Mouse (Mus musculus) neural tube, embryonic 13.5 days (tissue): Measurements from ENCODE around the gene Fbxo31. TPM values are rescaled to one million over a fixed set of nuclear protein-coding genes. Genes with fewer than 3 reads are reported as not detected.
"Not testable (repeated sequence)": the region's sequence is repeated elsewhere in the genome, so short reads cannot be mapped to it uniquely, and the experiment has no call there.

Experiments
- ATAC-seq: fragments of 200-750 bp; cut with Nextera tagmentation; 2 replicates; pipeline ENCODE4 v1.8.0; 2017; ENCODE audit warnings: low read depth, mild to moderate bottlenecking, moderate TSS enrichment, moderate library complexity
- H3K27ac ChIP-seq: fragments of 300-500 bp; sonication (generic); replicated peaks from 2 replicates; pipeline ENCODE4 v1.5.1; 2015; ENCODE audit warnings: moderate library complexity, mild to moderate bottlenecking, inconsistent platforms
- H3K27me3 ChIP-seq: fragments of 300-500 bp; sonication (generic); 2 replicates; pipeline ENCODE4 v1.6.1; 2015; ENCODE audit warnings: mild to moderate bottlenecking, inconsistent platforms
- H3K36me3 ChIP-seq: fragments of 300-500 bp; sonication (generic); 2 replicates; pipeline ENCODE4 v1.6.1; 2015; ENCODE audit warnings: mild to moderate bottlenecking, inconsistent platforms
- H3K4me1 ChIP-seq: fragments of 300-500 bp; sonication (generic); replicated peaks from 2 replicates; pipeline ENCODE4 v1.6.1; 2015; ENCODE audit warnings: inconsistent platforms
- H3K4me2 ChIP-seq: fragments of 300-500 bp; sonication (generic); 2 replicates; pipeline ENCODE4 v1.6.1; 2015; ENCODE audit warnings: inconsistent platforms, mild to moderate bottlenecking, moderate library complexity
- H3K4me3 ChIP-seq: fragments of 300-500 bp; sonication (generic); 2 replicates; pipeline ENCODE4 v1.5.1; 2015; ENCODE audit warnings: mild to moderate bottlenecking, inconsistent platforms
- H3K9ac ChIP-seq: fragments of 300-500 bp; sonication (generic); 2 replicates; pipeline ENCODE4 v1.6.1; 2015; ENCODE audit warnings: moderate library complexity, mild to moderate bottlenecking, inconsistent platforms
- H3K9me3 ChIP-seq: fragments of 300-500 bp; sonication (generic); 2 replicates; pipeline ENCODE4 v1.6.1; 2016; ENCODE audit warnings: inconsistent platforms
- WGBS: fragments of 180-500 bp; shearing (Covaris S2); methylation state at CpG from one replicate; pipeline ENCODE4 v1.1.7; 2015; 5-methylcytosine and 5-hydroxymethylcytosine counted together
- polyA plus RNA-seq: library from polyadenylated mRNA; unstranded; fragments of >200 nt; fragmentation: Nextera tagmentation; extraction: Ambion mirVana; gene quantifications from 2 replicates; pipeline ENCODE4 v1.2.1, GENCODE M21; 2015

Gene Fbxo31
- polyA plus RNA-seq, 1 experiment from 2014 or later, result 32.0 TPM

DNA sequence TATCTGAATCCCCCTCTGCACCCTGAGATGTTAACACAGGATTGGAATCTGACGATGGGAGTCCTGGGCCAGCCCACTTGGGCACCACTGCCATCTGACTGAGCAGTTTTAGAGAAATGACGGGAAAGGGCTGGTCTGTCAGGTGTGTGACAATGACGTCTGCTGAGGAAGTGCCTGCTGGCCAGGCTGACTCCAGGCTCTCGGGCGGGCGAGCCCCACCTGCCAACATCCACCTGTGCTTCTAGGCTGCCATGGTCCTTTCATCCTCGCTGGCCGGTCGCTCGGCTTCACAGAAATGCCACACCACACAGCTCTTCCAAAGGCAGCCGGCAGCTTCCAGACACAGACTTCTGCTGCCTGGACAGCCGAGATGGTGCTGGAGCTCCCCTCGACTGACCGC lies 21.2 kb upstream of the Fbxo31 start:
- Histone ChIP-seq H3K27ac (no peak overlapping the region), H3K36me3 (peaks cover 90% of the 10 kb centered on the region), H3K4me1 (no peaks in the 10 kb centered on the region), H3K27me3 (no peaks in the 10 kb centered on the region), H3K9me3 (no peaks in the 10 kb centered on the region), H3K4me3 (no peak overlapping the region), H3K4me2 (no peak overlapping the region), H3K9ac (no peak overlapping the region)
- 91% methylated on average over 14 of the region's 14 CpGs for WGBS
- no peak for ATAC-seq

DNA sequence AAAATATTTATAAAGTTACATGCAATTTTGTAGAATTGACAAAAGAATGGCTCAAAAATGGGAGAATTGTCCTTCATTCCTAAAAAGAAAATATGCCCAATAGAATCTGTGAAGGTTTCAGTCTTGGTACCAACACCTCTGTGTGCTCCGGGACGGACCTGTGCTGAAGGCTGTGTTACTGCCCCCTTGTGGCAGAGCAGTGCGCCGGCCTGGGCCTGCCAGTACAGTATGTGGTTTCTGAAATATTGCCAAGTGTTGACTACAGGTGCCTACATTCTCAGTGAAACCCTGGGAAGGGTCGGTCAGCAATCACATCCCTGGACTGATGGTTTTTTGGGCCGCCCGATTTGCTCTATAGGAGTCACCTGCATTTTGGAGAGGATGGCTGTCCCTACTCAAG lies 20.3 kb upstream of the Fbxo31 start:
- peaks cover 90% of the 10 kb centered on the region for H3K36me3 ChIP-seq
- no peaks in the 10 kb centered on the region for H3K4me1 ChIP-seq
- no peaks in the 10 kb centered on the region for H3K27me3 ChIP-seq
- no peak overlapping the region for H3K4me3 ChIP-seq
- H3K27ac ChIP-seq, result no peak overlapping the region
- peak; percentile 77 for ATAC-seq
- no peaks in the 10 kb centered on the region for H3K9me3 ChIP-seq
- no peak overlapping the region for H3K9ac ChIP-seq
- no peak overlapping the region for H3K4me2 ChIP-seq
- 35% methylated on average over 7 of the region's 7 CpGs for WGBS

DNA sequence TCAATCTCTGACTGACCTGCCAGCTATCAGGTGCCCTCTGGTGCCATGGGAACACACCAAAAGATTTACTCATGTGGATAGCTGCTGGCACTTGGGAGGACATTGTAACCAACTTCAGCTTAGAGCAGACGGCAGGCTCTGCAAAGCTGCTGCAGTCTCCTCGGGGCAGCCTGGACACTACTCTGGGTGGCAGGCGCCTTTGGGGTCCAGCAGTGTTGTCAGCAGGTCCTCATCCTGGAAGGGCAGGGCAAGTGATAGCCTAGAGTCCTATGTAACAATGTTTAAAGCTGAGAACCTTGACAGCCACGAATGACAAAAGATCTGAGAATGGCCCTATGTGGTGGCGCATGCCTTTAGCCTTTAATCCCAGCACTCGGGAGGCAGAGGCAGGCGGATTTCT lies 19.6 kb upstream of the Fbxo31 start:
- H3K4me3 ChIP-seq, result no peak overlapping the region
- H3K9me3 ChIP-seq, result no peaks in the 10 kb centered on the region
- 0 out of 2 replicates have a peak, but pooled peaks cover 5% of the 10 kb centered on the region for H3K4me1 ChIP-seq
- no peak overlapping the region for H3K4me2 ChIP-seq
- whole genome bisulfite sequencing, result 96% methylated on average over 7 of the region's 7 CpGs
- no peaks in the 10 kb centered on the region for H3K27me3 ChIP-seq
- no peak for ATAC-seq
- H3K27ac ChIP-seq, result no peak overlapping the region
- peaks cover 90% of the 10 kb centered on the region for H3K36me3 ChIP-seq
- no peak overlapping the region for H3K9ac ChIP-seq

DNA sequence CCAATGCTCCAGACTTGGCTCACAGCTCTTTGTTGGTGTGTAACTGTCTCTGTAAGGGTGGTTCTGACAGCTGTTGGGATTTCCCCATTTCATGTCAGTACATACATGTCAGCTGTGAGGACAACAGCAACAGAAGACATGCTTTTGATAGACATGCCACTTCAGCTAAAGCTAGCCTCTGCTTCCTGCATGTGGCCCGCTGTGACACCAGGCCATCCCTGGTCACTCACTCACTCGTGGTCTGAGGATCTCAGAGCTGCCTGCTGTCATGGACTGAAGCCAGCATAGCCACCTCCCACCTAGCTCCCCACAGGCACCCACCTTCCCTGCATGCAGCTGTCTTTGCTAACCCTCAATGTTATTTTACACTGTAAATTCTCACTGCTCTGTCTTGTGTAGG lies 18.9 kb upstream of the Fbxo31 start:
- not testable (repeated sequence) for H3K27me3 ChIP-seq, H3K9me3 ChIP-seq, ATAC-seq, H3K27ac ChIP-seq, H3K4me3 ChIP-seq, H3K9ac ChIP-seq, H3K4me2 ChIP-seq
- H3K4me1 ChIP-seq, result peaks cover 12% of the 10 kb centered on the region
- WGBS, result 77% methylated on average over 2 of the region's 2 CpGs
- peaks cover 84% of the 10 kb centered on the region for H3K36me3 ChIP-seq

DNA sequence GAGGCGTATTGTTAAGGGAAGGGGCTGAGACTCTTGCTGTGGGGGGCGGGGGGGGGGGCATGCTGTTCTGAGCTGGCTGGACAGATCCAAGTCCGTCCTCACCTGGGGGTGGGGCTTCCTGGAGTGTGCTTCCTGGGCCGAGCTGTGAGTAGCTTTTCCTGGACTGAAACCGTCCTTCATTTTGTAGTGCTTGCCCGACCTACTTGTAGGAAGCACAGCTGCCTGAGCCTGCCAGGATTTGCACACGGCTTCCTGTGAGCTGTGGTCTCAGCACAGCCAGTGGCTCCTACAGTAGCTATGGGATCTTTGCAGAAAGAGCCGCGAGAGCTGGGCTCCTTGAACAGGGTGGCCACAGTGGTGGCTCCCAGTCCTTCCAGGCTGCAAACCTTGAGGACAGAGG lies 15.4 kb upstream of the Fbxo31 start:
- Histone ChIP-seq H3K4me1 (peaks cover 34% of the 10 kb centered on the region), H3K4me2 (no peak overlapping the region), H3K36me3 (peaks cover 50% of the 10 kb centered on the region), H3K27me3 (no peaks in the 10 kb centered on the region), H3K4me3 (no peak overlapping the region), H3K9ac (no peak overlapping the region), H3K27ac (no peak overlapping the region), H3K9me3 (no peaks in the 10 kb centered on the region)
- 84% methylated on average over 9 of the region's 9 CpGs for WGBS
- ATAC-seq, result no peak

DNA sequence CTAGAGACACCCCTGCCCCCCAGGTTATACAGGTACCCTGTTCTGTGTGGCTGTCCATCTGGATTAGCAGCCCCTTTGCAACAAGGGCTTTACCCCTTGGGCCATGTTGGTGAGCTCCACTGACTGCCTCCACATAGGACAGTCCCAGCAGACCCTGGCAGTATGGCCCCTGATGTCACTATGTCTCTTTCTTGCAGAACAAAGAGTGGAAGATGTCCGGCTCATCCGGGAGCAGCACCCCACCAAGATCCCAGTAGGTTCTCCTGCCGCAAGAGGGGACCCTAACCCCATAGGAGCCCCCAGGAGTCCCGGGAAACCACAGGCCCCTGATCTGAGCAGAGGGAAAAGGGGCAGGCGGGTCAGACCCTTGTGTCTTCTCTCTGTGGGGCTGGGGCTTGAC lies 14.7 kb upstream of the Fbxo31 start:
- ATAC-seq, result no peak
- WGBS, result 92% methylated on average over 5 of the region's 5 CpGs

DNA sequence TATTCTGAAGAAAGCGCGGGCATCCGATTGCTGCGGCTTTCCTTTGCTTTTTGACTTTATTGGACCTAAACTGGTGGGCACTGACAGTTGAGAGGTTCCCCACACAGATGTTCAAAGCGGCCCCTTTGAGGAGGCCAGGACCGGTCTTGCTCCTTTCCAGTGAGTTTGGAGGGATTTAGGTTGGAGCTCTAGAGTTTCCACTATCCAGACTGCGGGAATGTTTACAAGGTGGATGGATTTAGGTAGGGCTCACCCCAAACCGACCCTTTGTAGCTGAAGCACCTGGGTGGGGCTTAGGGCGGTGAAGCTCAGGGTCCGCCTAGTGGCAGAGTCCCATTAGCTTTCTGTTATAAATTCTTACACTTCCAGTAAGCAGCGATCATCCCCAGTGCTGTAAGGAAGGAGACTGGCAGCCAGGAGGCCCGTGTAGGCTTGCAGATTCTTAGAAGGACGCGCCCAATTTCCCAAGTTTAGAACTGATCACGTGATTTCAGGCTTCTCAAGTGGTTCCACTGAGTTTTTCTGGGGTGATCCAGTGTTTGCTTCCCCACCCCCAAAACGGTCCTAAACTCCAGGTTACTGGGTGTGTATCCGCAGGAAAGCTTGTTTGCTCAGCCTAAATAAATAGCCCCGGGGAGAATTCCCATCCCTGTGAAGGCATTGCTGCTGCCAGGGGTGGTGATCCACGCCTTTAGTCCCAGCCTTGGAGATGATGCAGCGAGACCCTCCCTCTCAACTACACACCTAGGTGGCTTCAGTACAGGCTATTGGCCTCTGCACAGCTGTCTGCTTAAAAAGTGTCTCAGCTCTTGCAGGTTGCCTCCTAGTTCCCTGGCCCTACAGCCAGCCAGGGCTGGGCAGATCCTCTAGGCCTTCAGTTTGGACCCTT lies 12.8 kb upstream of the Fbxo31 start:
- no peaks in the 10 kb centered on the region for H3K27me3 ChIP-seq
- peaks cover 32% of the 10 kb centered on the region for H3K36me3 ChIP-seq
- peak overlapping the region; percentile 88 for H3K27ac ChIP-seq
- peaks cover 34% of the 10 kb centered on the region for H3K4me1 ChIP-seq
- H3K9ac ChIP-seq, result peak overlapping the region; percentile 96
- peak; percentile 20; the same call in 1 of the 2 replicates for ATAC-seq
- 15% methylated on average over 20 of the region's 20 CpGs for WGBS
- peak overlapping the region; percentile 95 for H3K4me2 ChIP-seq
- H3K4me3 ChIP-seq, result peak overlapping the region; percentile 97
- no peaks in the 10 kb centered on the region for H3K9me3 ChIP-seq

More for the DNA sequence above, 14.7 kb upstream of the Fbxo31 start:
- Histone ChIP-seq H3K27ac (no peak overlapping the region), H3K4me2 (no peak overlapping the region), H3K9ac (no peak overlapping the region), H3K4me3 (no peak overlapping the region), H3K9me3 (no peaks in the 10 kb centered on the region), H3K4me1 (peaks cover 34% of the 10 kb centered on the region), H3K36me3 (peaks cover 47% of the 10 kb centered on the region), H3K27me3 (no peaks in the 10 kb centered on the region)

DNA sequence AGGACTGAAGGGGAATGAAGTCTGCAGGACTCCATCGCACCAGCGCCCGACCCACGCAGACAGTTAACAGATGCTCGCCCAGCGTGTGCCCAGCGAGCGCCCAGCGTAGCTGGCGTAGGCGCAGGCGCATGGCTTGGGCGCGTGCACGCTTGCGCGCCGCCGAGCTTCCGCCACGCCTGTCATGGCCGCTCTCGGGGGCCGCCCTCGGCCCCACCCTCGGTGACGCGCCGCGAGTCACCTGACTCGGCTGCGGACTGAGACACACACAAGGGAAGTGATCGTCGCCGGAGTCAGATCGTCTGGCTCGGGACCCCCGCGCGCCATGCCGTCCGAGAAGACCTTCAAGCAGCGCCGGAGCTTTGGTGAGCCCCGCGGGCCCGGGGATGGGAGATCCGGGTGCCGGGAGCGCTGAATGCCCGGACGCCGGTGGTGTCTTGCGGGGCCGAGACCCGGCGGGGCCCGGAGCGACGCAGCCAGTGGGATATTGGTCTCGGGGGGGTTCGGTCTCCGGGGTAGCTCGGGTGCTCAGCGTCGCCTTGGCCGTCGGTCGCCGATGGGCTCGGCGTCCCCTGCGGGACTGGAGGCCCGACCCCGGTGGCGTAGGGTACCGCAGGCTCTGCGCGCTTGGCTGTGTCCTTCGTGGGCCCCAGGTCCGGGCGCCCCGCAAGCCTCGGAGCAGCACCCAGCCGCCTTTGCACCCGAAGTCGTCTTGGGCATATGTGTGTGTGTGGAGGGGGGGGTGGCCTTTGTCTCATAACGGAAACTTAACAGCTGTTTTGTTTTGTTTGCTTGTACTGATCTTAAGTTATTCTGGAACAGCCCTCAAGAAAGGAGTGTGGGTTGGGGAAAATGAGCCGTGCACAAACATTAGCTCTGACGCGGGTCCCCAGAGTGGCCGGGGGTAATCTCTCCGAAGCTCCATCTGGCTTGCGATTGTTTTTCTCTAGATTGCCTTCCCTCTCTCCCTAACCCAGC lies 11.9 kb upstream of the Fbxo31 start, which contains the start of gene Map1lc3b:
Gene Map1lc3b (plus strand): TSS at position 159 of the 975 bp plus-strand sequence.
- under 1% methylated on average over 94 of the region's 94 CpGs for WGBS
- no peaks in the 10 kb centered on the region for H3K27me3 ChIP-seq
- H3K27ac ChIP-seq, result peak within 1 kb of the TSS; percentile 88
- H3K4me1 ChIP-seq, result peaks cover 40% of the 10 kb centered on the region
- peak; percentile 84 for ATAC-seq
- H3K4me3 ChIP-seq, result peak within 1 kb of the TSS; percentile 97
- H3K36me3 ChIP-seq, result peaks cover 23% of the 10 kb centered on the region
- H3K9ac ChIP-seq, result peak within 1 kb of the TSS; percentile 96
- H3K9me3 ChIP-seq, result no peaks in the 10 kb centered on the region
- peak within 1 kb of the TSS; percentile 95 for H3K4me2 ChIP-seq

DNA sequence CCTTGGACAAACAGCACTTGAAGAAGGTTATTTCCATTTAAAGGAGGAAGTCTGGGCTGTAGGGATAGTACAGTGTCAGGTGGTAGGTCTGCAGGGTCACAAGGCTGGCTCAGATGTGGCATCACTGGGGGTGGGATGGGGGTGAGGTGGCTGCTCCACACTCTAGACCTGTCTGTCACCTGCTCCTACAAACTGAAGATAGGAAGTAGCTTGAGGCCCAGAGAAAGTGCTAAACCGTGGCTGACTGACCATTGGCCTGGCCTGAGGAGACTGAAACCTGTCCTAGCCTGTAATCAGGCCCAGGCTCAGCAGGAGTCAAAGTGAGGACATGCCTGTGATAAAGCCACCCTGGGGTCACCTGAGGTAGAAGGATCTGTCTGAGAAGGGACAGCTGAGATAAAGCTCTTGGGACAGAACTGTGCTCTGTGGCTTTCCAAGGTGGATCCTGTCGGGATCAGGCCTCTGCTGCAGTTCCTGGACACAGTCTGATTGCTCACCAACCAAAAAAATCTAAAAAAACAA lies 10.7 kb upstream of the Fbxo31 start:
- no peaks in the 10 kb centered on the region for H3K9me3 ChIP-seq
- no peaks in the 10 kb centered on the region for H3K27me3 ChIP-seq
- peaks cover 12% of the 10 kb centered on the region for H3K36me3 ChIP-seq
- peak overlapping the region; percentile 97; the same call in 1 of the 2 replicates for H3K4me3 ChIP-seq
- 46% methylated on average over 2 of the region's 2 CpGs for WGBS
- H3K27ac ChIP-seq, result peak overlapping the region; percentile 88; the same call in 1 of the 2 replicates
- peak overlapping the region; percentile 95 for H3K4me2 ChIP-seq
- 0 out of 2 replicates have a peak overlapping the region, but pooled peaks have one; percentile 96 for H3K9ac ChIP-seq
- H3K4me1 ChIP-seq, result peaks cover 45% of the 10 kb centered on the region
- no peak for ATAC-seq

DNA sequence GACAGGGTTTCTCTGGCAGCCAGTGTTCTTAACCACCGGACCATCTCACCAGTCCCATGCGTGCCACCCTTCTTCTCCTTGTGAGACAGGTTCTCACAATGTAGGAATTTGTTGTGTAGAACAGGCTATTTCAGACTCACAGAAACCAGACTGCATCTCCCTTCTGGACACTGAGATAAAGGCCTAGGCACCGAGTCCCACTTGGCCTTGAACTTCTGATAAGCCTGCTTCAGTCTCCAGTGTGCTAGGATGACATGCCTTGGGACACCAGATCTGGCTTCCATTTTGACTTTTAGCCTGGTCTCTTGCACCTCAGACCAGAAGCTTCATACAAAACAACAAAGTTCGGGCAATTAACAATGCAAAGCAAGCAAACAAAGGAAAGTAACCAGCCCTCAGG lies 10.1 kb upstream of the Fbxo31 start:
- Histone ChIP-seq H3K4me3 (no peak overlapping the region), H3K27ac (no peak overlapping the region), H3K4me2 (no peak overlapping the region), H3K36me3 (peaks cover 6% of the 10 kb centered on the region), H3K9me3 (no peaks in the 10 kb centered on the region), H3K4me1 (peaks cover 45% of the 10 kb centered on the region), H3K27me3 (peaks cover 2% of the 10 kb centered on the region), H3K9ac (no peak overlapping the region)
- 88% methylated on average over 4 of the region's 4 CpGs for WGBS
- ATAC-seq, result no peak

DNA sequence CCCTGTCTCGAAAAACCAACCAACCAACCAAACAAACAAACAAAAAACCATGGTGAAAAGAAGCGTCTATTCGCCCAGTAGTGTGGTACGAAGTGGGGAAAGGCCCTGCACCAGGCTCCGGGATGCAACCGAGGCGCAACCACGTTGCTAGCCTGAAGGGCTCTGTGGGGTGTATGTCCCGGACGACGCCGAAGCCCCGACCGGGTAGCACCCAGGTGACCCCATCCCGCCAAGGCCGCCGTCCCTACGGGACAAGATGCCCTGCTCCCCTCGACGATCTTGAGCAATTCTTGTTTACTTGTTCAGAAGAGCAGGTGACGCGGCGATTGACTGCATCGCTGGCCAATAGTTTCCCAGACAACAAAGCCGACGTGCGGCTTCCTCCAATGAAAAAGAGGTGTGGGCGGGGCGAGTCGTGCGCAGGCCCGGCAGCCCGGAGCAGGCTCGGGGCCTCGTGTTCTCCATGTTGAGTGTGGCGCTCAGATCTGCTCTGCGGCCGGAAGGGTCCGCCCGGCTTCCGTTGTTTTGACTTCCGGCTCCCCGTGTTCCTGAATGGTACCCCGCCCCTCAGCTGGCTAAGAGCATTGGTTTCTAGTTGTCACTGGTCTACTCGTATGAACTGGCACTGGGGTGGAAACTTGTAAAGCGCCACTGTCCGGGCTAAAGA lies 6.7 kb upstream of the Fbxo31 start:
- Histone ChIP-seq H3K36me3 (no peaks in the 10 kb centered on the region), H3K27ac (peak overlapping the region; percentile 34; the same call in 1 of the 2 replicates), H3K4me1 (peaks cover 17% of the 10 kb centered on the region), H3K9me3 (no peaks in the 10 kb centered on the region), H3K4me2 (peak overlapping the region; percentile 62), H3K27me3 (peaks cover 4% of the 10 kb centered on the region), H3K9ac (peak overlapping the region; percentile 75), H3K4me3 (peak overlapping the region; percentile 60)
- ATAC-seq, result peak; percentile 95
- 1% methylated on average over 47 of the region's 47 CpGs for WGBS
